Mouse (Mus musculus) C2C12 (cell line): ENCODE data around the gene Cyp51.

ENCODE experiments used
- CTCF ChIP-seq: IDR thresholded peaks from one replicate; pipeline ENCODE4 v1.5.1; 2011; ENCODE audit not compliant: control insufficient read depth, insufficient read depth, insufficient read length
- USF1 ChIP-seq: IDR thresholded peaks from one replicate; pipeline ENCODE4 v1.6.1; 2011; ENCODE audit warnings: low read depth, mild to moderate bottlenecking, control low read depth, moderate library complexity

GRCm38 (mm10) chr5:4104341-4105040, at the start of gene Cyp51:
- no peak for TF ChIP-seq CTCF
- TF ChIP-seq USF1: no peak
